15 mouse cellular contexts compared by ENCODE assay signal in genomic region chr8:87894287-87894686, GRCm38 (mm10).
A peak's percentile ranks its signal among the peaks of the same experiment; 100 is the strongest.
DNase-seq lines count a peak whose midpoint lies in the region; ATAC-seq and TF ChIP-seq lines count a peak whose summit lies in the region.
"Had no signal": no experiment of that assay in that cellular context is flagged by ENCODE, and none has a peak within 500 bp of the region (broad histone marks: within the 10 kb centered on the region; RNA-seq: fewer than 3 reads in every experiment).

No protein-coding gene starts in this region.

- H3K27ac ChIP-seq in lung, embryonic 14.5 days (ENCODE audit: low read depth), result no peak overlapping the region
- no peak overlapping the region for H3K27ac ChIP-seq in left cerebral cortex, adult 2 months

- no peak overlapping the region for H3K9ac ChIP-seq in lung, embryonic 14.5 days

- peak; percentile 35 for DNase-seq in adrenal gland, postnatal 10 days
- DNase-seq in adrenal gland, postnatal 4 days (ENCODE audit: low spot score in 2 of 2), result no peak
- peak; percentile 37 for DNase-seq in lung, embryonic 14.5 days
- DNase-seq in lung, adult 2 months, result no peak
- peak; percentile 20 for DNase-seq in adrenal gland, postnatal 25 days
- DNase-seq in lung, postnatal 10 days, result peak; percentile 33
- DNase-seq in urinary bladder, postnatal 36 days (ENCODE audit: low spot score in 2 of 2), result no peak
- DNase-seq in left cerebral cortex, adult 2 months (ENCODE audit: extremely low spot score in 1 of 2, low spot score in 2 of 2), result no peak
- DNase-seq: cerebellum, adult 11 months; gastrocnemius, postnatal 14 days; heart, postnatal 4 days; thymus, postnatal 36 days had no signal

- no peak for TF ChIP-seq CTCF in lung, embryonic 14.5 days (IDR thresholded peaks at IDR 0.05; ENCODE audit: low read depth)
- TF ChIP-seq CTCF in lung, adult 2 months (IDR thresholded peaks at IDR 0.05; ENCODE audit: insufficient read depth, low read length), result no peak
- no peak for TF ChIP-seq CTCF in left cerebral cortex, adult 2 months (IDR thresholded peaks at IDR 0.05)

- WGBS in lung, embryonic 14.5 days, result 32% methylated on average over 8 of the region's 8 CpGs
- WGBS in lung, adult 2 months, result 38% methylated on average over 8 of the region's 8 CpGs

- no peaks in the 10 kb centered on the region for H3K4me1 ChIP-seq in lung, embryonic 14.5 days (ENCODE audit: insufficient read depth)
- peaks cover 6% of the 10 kb centered on the region; the same call in 1 of the 2 replicates for H3K4me1 ChIP-seq in lung, adult 2 months (ENCODE audit: control insufficient read depth, insufficient read depth, low read length)

- intact Hi-C loops in left cerebral cortex, adult 2 months (cut with DNase I), result no loop called here

- no peak overlapping the region for H3K4me3 ChIP-seq in lung, embryonic 14.5 days (ENCODE audit: low read depth, low read length)
- no peak overlapping the region for H3K4me3 ChIP-seq in lung, adult 2 months (replicated peaks; ENCODE audit: extremely low read depth, low read depth, low read length)
- H3K4me3 ChIP-seq in left cerebral cortex, adult 2 months, result no peak overlapping the region

- ATAC-seq in lung, embryonic 14.5 days (ENCODE audit: insufficient read depth), result 0 out of 2 replicates have a peak, but pooled peaks have one; percentile 16
- ATAC-seq: intestine, postnatal 0 days had no signal

- H3K4me2 ChIP-seq in lung, embryonic 14.5 days, result no peak overlapping the region
- H3K4me2 ChIP-seq: heart, embryonic 11.5 days; liver, embryonic 11.5 days had no signal

- no peaks in the 10 kb centered on the region for H3K27me3 ChIP-seq in lung, embryonic 14.5 days (ENCODE audit: insufficient read depth, low read length)

- H3K36me3 ChIP-seq in lung, embryonic 14.5 days (ENCODE audit: insufficient read depth), result no peaks in the 10 kb centered on the region

- TF ChIP-seq POLR2A in lung, adult 2 months (IDR thresholded peaks at IDR 0.05; ENCODE audit: borderline replicate concordance, extremely low read depth, low read depth, low read length), result no peak

- H3K9me3 ChIP-seq in lung, embryonic 14.5 days (ENCODE audit: low read depth, low read length), result no peaks in the 10 kb centered on the region

Comparison
In these comparisons a context has a peak if more than half of its experiments do, and no peak if none do; other contexts are left out.
1. DNase-seq: peak in adrenal gland, postnatal 10 days (single experiment), lung, embryonic 14.5 days (single experiment), adrenal gland, postnatal 25 days (single experiment) and lung, postnatal 10 days (single experiment); none in adrenal gland, postnatal 4 days (0 of 2), lung, adult 2 months (single experiment), urinary bladder, postnatal 36 days (0 of 2) and left cerebral cortex, adult 2 months (0 of 2).